Mouse (Mus musculus): Measurements from ENCODE around the gene Fam186b. TPM values are rescaled to one million over a fixed set of nuclear protein-coding genes. Genes with fewer than 3 reads are reported as not detected.
"Not testable (repeated sequence)": the region's sequence is repeated elsewhere in the genome, so short reads cannot be mapped to it uniquely, and the experiment has no call there.

Fam186b gene
- polyA plus RNA-seq, 1 experiment from 2014 or later: not detected

DNA sequence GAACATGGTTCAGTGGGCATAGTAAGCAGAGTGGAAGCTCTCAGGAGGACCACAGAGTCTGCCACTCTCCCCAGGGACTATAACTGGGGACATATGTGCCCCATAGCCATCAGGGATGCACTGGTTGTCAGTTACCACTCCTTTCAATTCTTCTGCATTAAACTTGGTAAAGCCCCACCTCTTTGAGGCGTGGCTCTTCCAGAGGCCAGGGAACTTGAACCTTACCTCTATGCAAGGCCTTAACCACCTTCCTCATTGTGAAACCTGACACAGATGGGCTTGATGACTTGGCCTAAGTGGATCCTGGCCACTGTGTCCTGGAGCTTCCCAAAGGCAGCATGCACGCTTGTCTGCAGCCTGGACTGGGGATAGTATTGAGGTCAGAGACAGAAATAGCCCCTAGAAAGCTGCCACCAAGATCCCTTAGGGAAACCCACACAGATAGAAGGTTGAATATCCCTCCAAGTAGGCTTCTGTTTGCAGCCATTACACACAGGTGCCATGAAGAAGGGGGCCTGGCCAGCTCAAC is 41.1 kb downstream of the Fam186b start:
- Histone ChIP-seq H3K4me1 (replicated peaks; ENCODE audit: control insufficient read depth, insufficient read depth) (no peaks in the 10 kb centered on the region), H3K4me3 (ENCODE audit: low read depth, low read length) (no peak overlapping the region), H3K9ac (ENCODE audit: low read length) (no peak overlapping the region), H3K9me3 (ENCODE audit: control insufficient read depth, low read length) (no peaks in the 10 kb centered on the region), H3K27ac (replicated peaks) (no peak overlapping the region), H3K36me3 (ENCODE audit: control insufficient read depth, insufficient read depth, low read length) (no peaks in the 10 kb centered on the region), H3K27me3 (ENCODE audit: control insufficient read depth, insufficient read depth, low read length) (no peaks in the 10 kb centered on the region), H3K4me2 (replicated peaks; ENCODE audit: low read depth) (no peak overlapping the region)
- DNase-seq (ENCODE audit: low spot score) (no peak), ATAC-seq (ENCODE audit: low FRiP score, low TSS enrichment) (no peak)
- no peak for TF ChIP-seq EP300 (optimal IDR thresholded peaks at IDR 0.05)
- TF ChIP-seq CTCF (IDR thresholded peaks at IDR 0.05; ENCODE audit: low read depth): no peak
- 81% methylated on average over 2 of the region's 2 CpGs for WGBS

GRCm38 (mm10) chr15:99253772-99254171 is 41.9 kb downstream of the Fam186b start:
- H3K9me3 ChIP-seq (ENCODE audit: control insufficient read depth, low read length): no peaks in the 10 kb centered on the region
- H3K4me2 ChIP-seq (replicated peaks; ENCODE audit: low read depth): no peak overlapping the region
- WGBS: 85% methylated on average over 6 of the region's 6 CpGs
- DNase-seq (ENCODE audit: low spot score) (no peak), ATAC-seq (ENCODE audit: low FRiP score, low TSS enrichment) (no peak)
- H3K9ac ChIP-seq (ENCODE audit: low read length): no peak overlapping the region
- no peak for TF ChIP-seq CTCF (IDR thresholded peaks at IDR 0.05; ENCODE audit: low read depth)
- no peak for TF ChIP-seq EP300 (optimal IDR thresholded peaks at IDR 0.05)
- no peak overlapping the region for H3K27ac ChIP-seq (replicated peaks)
- no peaks in the 10 kb centered on the region for H3K27me3 ChIP-seq (ENCODE audit: control insufficient read depth, insufficient read depth, low read length)
- no peak overlapping the region for H3K4me3 ChIP-seq (ENCODE audit: low read depth, low read length)
- H3K4me1 ChIP-seq (replicated peaks; ENCODE audit: control insufficient read depth, insufficient read depth): no peaks in the 10 kb centered on the region
- H3K36me3 ChIP-seq (ENCODE audit: control insufficient read depth, insufficient read depth, low read length): no peaks in the 10 kb centered on the region

DNA sequence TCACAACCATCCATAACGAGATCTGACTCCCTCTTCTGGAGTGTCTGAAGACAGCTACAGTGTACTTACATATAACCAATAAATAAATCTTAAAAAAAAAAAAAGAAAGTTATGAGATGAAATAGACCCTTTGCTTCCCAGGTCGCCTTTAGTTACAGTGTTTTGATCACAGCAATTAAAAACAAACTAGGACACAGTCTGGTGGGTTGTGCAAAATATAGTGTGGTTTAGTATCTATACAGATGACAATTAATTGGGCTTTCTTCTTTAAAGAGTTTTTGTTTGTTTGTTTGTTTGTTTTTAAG is 42.6 kb downstream of the Fam186b start:
- H3K9me3 ChIP-seq (ENCODE audit: control insufficient read depth, low read length); H3K9ac ChIP-seq (ENCODE audit: low read length); H3K4me2 ChIP-seq (replicated peaks; ENCODE audit: low read depth); H3K27me3 ChIP-seq (ENCODE audit: control insufficient read depth, insufficient read depth, low read length); H3K36me3 ChIP-seq (ENCODE audit: control insufficient read depth, insufficient read depth, low read length); H3K4me1 ChIP-seq (replicated peaks; ENCODE audit: control insufficient read depth, insufficient read depth); ATAC-seq (ENCODE audit: low FRiP score, low TSS enrichment); DNase-seq (ENCODE audit: low spot score): not testable (repeated sequence)
- WGBS: 39% methylated on average over 2 of the region's 2 CpGs
- H3K4me3 ChIP-seq (ENCODE audit: low read depth, low read length): peak overlapping the region; percentile 57; the same call in 1 of the 2 replicates
- peak overlapping the region; percentile 99; the same call in 1 of the 2 replicates for H3K27ac ChIP-seq (replicated peaks)

- DNase-seq (ENCODE audit: low spot score) (no peak), ATAC-seq (ENCODE audit: low FRiP score, low TSS enrichment) (peak; percentile 65)
- 0 out of 2 replicates have a peak, but pooled peaks cover under 1% of the 10 kb centered on the region for H3K36me3 ChIP-seq (ENCODE audit: control insufficient read depth, insufficient read depth, low read length)
- no peaks in the 10 kb centered on the region for H3K9me3 ChIP-seq (ENCODE audit: control insufficient read depth, low read length)
- no peaks in the 10 kb centered on the region for H3K27me3 ChIP-seq (ENCODE audit: control insufficient read depth, insufficient read depth, low read length)
- peak overlapping the region; percentile 57 for H3K4me3 ChIP-seq (ENCODE audit: low read depth, low read length)
- 3% methylated on average over 22 of the region's 22 CpGs for WGBS
- TF ChIP-seq CTCF (IDR thresholded peaks at IDR 0.05; ENCODE audit: low read depth) (peak; percentile 46), EP300 (optimal IDR thresholded peaks at IDR 0.05) (no peak)
- peak overlapping the region; percentile 77 for H3K4me2 ChIP-seq (replicated peaks; ENCODE audit: low read depth)
- peak overlapping the region; percentile 99 for H3K27ac ChIP-seq (replicated peaks)
- no peaks in the 10 kb centered on the region for H3K4me1 ChIP-seq (replicated peaks; ENCODE audit: control insufficient read depth, insufficient read depth)
- H3K9ac ChIP-seq (ENCODE audit: low read length): peak overlapping the region; percentile 63
Measured at GRCm38 (mm10) chr15:99252381-99253174, 43.1 kb downstream of the Fam186b start.

DNA sequence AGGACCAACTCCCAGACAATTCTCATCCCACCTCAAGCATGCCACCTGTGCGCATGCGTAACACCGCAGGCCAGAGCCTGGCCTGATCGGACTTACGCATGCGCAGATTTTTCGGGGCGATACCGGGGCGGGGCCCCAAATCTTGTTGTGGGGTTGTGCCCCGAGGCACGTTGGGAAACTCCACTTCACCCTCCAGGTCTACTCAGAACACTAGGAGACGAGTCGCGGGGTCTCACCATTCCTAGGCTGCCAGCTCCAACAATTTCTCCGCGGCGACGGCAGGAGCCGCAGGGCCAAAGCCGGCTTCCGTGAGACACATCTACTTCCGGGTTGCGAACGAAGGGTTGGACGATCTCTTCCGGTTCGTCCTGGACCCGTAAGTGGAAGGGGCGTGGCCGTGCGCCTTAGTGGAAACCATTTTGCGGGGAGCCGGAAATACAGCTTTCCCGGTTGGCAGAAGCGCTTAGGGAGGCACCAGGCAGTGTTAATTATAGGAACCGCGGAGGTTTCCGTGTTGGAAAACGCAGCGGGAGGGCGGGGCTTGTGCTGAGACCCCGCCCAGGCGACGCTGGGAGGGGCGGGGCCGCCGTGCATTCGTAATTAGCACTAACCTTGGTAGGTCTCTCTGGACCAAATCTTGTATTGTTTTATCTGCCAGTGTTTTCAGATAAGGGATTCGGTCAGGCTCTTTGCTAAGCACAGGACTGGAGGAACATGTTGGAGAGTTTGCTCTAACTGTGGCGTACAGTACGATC is 43.9 kb downstream of the Fam186b start, which contains the start of gene Mcrs1:
Gene Mcrs1 (minus strand): TSS at position 336 of the 755 bp plus-strand sequence.
- ATAC-seq (ENCODE audit: low FRiP score, low TSS enrichment): peak; percentile 96
- peak within 1 kb of the TSS; percentile 57 for H3K4me3 ChIP-seq (ENCODE audit: low read depth, low read length)
- peaks cover 8% of the 10 kb centered on the region; the same call in 1 of the 2 replicates for H3K36me3 ChIP-seq (ENCODE audit: control insufficient read depth, insufficient read depth, low read length)
- DNase-seq (ENCODE audit: low spot score): peak; percentile 97
- no peaks in the 10 kb centered on the region for H3K9me3 ChIP-seq (ENCODE audit: control insufficient read depth, low read length)
- H3K27ac ChIP-seq (replicated peaks): peak within 1 kb of the TSS; percentile 99
- peak within 1 kb of the TSS; percentile 70 for H3K9ac ChIP-seq (ENCODE audit: low read length)
- no peak; the same call in 1 of the 2 replicates for TF ChIP-seq CTCF (IDR thresholded peaks at IDR 0.05; ENCODE audit: low read depth)
- peak; percentile 86 for TF ChIP-seq EP300 (optimal IDR thresholded peaks at IDR 0.05)
- H3K4me1 ChIP-seq (replicated peaks; ENCODE audit: control insufficient read depth, insufficient read depth): no peaks in the 10 kb centered on the region
- H3K27me3 ChIP-seq (ENCODE audit: control insufficient read depth, insufficient read depth, low read length): no peaks in the 10 kb centered on the region
- peak within 1 kb of the TSS; percentile 77 for H3K4me2 ChIP-seq (replicated peaks; ENCODE audit: low read depth)
- under 1% methylated on average over 52 of the region's 52 CpGs for WGBS

DNA sequence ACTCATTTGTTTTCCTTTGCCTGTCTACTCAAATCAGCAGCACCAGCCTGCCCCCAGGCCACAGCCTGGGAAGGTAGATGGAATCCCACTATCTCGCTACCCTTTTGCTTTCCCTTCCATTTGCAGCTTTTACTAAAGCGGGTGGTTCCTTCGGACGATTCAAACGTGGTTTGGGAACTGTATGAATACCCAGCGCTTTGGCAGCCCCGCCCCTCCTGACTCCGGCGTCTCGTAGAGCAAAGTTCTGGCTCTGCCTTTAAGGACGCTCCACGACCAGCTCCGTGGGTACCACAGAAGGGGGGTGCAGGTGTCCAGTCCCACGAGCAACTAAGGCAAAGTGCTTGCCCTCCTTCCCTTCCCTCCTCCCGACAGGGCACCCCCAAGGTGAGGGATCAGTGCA is 44.6 kb downstream of the Fam186b start:
- 2% methylated on average over 14 of the region's 15 CpGs for WGBS
- H3K36me3 ChIP-seq (ENCODE audit: control insufficient read depth, insufficient read depth, low read length): peaks cover 11% of the 10 kb centered on the region; the same call in 1 of the 2 replicates
- not testable (repeated sequence) for H3K27ac ChIP-seq (replicated peaks); H3K27me3 ChIP-seq (ENCODE audit: control insufficient read depth, insufficient read depth, low read length); H3K4me1 ChIP-seq (replicated peaks; ENCODE audit: control insufficient read depth, insufficient read depth); H3K9me3 ChIP-seq (ENCODE audit: control insufficient read depth, low read length); DNase-seq (ENCODE audit: low spot score)
- peak overlapping the region; percentile 55 for H3K4me2 ChIP-seq (replicated peaks; ENCODE audit: low read depth)
- peak overlapping the region; percentile 57 for H3K4me3 ChIP-seq (ENCODE audit: low read depth, low read length)
- ATAC-seq (ENCODE audit: low FRiP score, low TSS enrichment): 0 out of 2 replicates have a peak, but pooled peaks have one; percentile 2
- peak overlapping the region; percentile 50; the same call in 1 of the 2 replicates for H3K9ac ChIP-seq (ENCODE audit: low read length)

All from stomach, postnatal 0 days (tissue).